In genomic region chr3:84264395-84264794, GRCm38 (mm10) we compare ENCODE assay signal across 17 mouse cellular contexts. TPM values are rescaled to one million over a fixed set of nuclear protein-coding genes. Genes with fewer than 3 reads are reported as not detected.
DNase-seq lines count a peak whose midpoint lies in the region; ATAC-seq and TF ChIP-seq lines count a peak whose summit lies in the region.
"Had no signal": no experiment of that assay in that cellular context is flagged by ENCODE, and none has a peak within 500 bp of the region (broad histone marks: within the 10 kb centered on the region; RNA-seq: fewer than 3 reads in every experiment).

No protein-coding gene starts in this region.

- peak overlapping the region; percentile 40; the same call in 1 of the 2 replicates for H3K27ac ChIP-seq in hindbrain, embryonic 11.5 days (ENCODE audit: low read depth, low read length)
- no peak overlapping the region for H3K27ac ChIP-seq in hindbrain, postnatal 0 days
- H3K27ac ChIP-seq in midbrain, embryonic 12.5 days (replicated peaks): peak overlapping the region; percentile 80
- H3K27ac ChIP-seq in neural tube, embryonic 11.5 days (ENCODE audit: low read depth, low read length): peak overlapping the region; percentile 61
- no peak overlapping the region for H3K27ac ChIP-seq in heart, embryonic 12.5 days (ENCODE audit: poor library complexity, severe bottlenecking)
- H3K27ac ChIP-seq: heart, embryonic 13.5 days; limb, embryonic 15.5 days; liver, embryonic 15.5 days had no signal

- no peak overlapping the region for H3K4me3 ChIP-seq in hindbrain, embryonic 11.5 days (ENCODE audit: low read depth, low read length)
- H3K4me3 ChIP-seq in hindbrain, postnatal 0 days (ENCODE audit: low read length): no peak overlapping the region
- H3K4me3 ChIP-seq in midbrain, embryonic 12.5 days: no peak overlapping the region
- no peak overlapping the region for H3K4me3 ChIP-seq in neural tube, embryonic 11.5 days (ENCODE audit: low read depth, low read length)
- H3K4me3 ChIP-seq in heart, embryonic 12.5 days: no peak overlapping the region
- H3K4me3 ChIP-seq: heart, embryonic 13.5 days; limb, embryonic 15.5 days; liver, embryonic 15.5 days had no signal

- ATAC-seq in hindbrain, embryonic 11.5 days (ENCODE audit: low FRiP score): peak; percentile 58
- ATAC-seq in hindbrain, postnatal 0 days: no peak
- ATAC-seq in midbrain, embryonic 12.5 days (ENCODE audit: low FRiP score, low read depth): peak; percentile 48
- peak; percentile 72 for ATAC-seq in neural tube, embryonic 11.5 days (ENCODE audit: insufficient read depth, low FRiP score, low TSS enrichment)
- no peak for ATAC-seq in heart, embryonic 12.5 days (ENCODE audit: insufficient number of reproducible peaks, low FRiP score)
- ATAC-seq: inflammation-experienced regulatory T-cells, adult 6 months had no signal

- H3K9ac ChIP-seq in hindbrain, embryonic 11.5 days (ENCODE audit: low read depth, low read length): no peak overlapping the region
- no peak overlapping the region for H3K9ac ChIP-seq in hindbrain, postnatal 0 days (replicated peaks; ENCODE audit: low read length)
- H3K9ac ChIP-seq in midbrain, embryonic 12.5 days (replicated peaks): no peak overlapping the region
- no peak overlapping the region for H3K9ac ChIP-seq in neural tube, embryonic 11.5 days (ENCODE audit: low read length)
- no peak overlapping the region for H3K9ac ChIP-seq in heart, embryonic 12.5 days
- H3K9ac ChIP-seq: heart, embryonic 13.5 days; limb, embryonic 15.5 days; liver, embryonic 15.5 days had no signal

- no peaks in the 10 kb centered on the region for H3K9me3 ChIP-seq in hindbrain, embryonic 11.5 days (ENCODE audit: control insufficient read depth, low read length)
- H3K9me3 ChIP-seq in hindbrain, postnatal 0 days (ENCODE audit: low read length): no peaks in the 10 kb centered on the region
- H3K9me3 ChIP-seq in midbrain, embryonic 12.5 days: no peaks in the 10 kb centered on the region
- H3K9me3 ChIP-seq in neural tube, embryonic 11.5 days (ENCODE audit: control insufficient read depth, low read length): no peaks in the 10 kb centered on the region
- H3K9me3 ChIP-seq in heart, embryonic 12.5 days (replicated peaks): no peaks in the 10 kb centered on the region
- H3K9me3 ChIP-seq: heart, embryonic 13.5 days; limb, embryonic 15.5 days; liver, embryonic 15.5 days had no signal

- 42% methylated on average over 2 of the region's 2 CpGs for WGBS in hindbrain, embryonic 11.5 days
- WGBS in hindbrain, postnatal 0 days: 29% methylated on average over 2 of the region's 2 CpGs
- 26% methylated on average over 2 of the region's 2 CpGs for WGBS in midbrain, embryonic 12.5 days
- 15% methylated on average over 2 of the region's 2 CpGs for WGBS in neural tube, embryonic 11.5 days
- WGBS in heart, embryonic 12.5 days: 60% methylated on average over 2 of the region's 2 CpGs

- H3K4me1 ChIP-seq in hindbrain, embryonic 11.5 days (replicated peaks; ENCODE audit: control insufficient read depth, insufficient read depth, low read length): peaks cover 18% of the 10 kb centered on the region
- H3K4me1 ChIP-seq in hindbrain, postnatal 0 days (ENCODE audit: insufficient read depth, low read length): no peaks in the 10 kb centered on the region
- peaks cover 61% of the 10 kb centered on the region for H3K4me1 ChIP-seq in midbrain, embryonic 12.5 days
- peaks cover 49% of the 10 kb centered on the region for H3K4me1 ChIP-seq in neural tube, embryonic 11.5 days (ENCODE audit: control insufficient read depth, insufficient read depth, low read length)
- peaks cover 6% of the 10 kb centered on the region; the same call in 1 of the 2 replicates for H3K4me1 ChIP-seq in heart, embryonic 12.5 days (replicated peaks)

- no peak overlapping the region for H3K4me2 ChIP-seq in hindbrain, embryonic 11.5 days (replicated peaks; ENCODE audit: low read depth, low read length)
- no peak overlapping the region for H3K4me2 ChIP-seq in hindbrain, postnatal 0 days (ENCODE audit: low read depth, low read length)
- peak overlapping the region; percentile 6; the same call in 1 of the 2 replicates for H3K4me2 ChIP-seq in midbrain, embryonic 12.5 days (replicated peaks)
- H3K4me2 ChIP-seq in neural tube, embryonic 11.5 days (ENCODE audit: low read depth): peak overlapping the region; percentile 8; the same call in 1 of the 2 replicates
- H3K4me2 ChIP-seq in heart, embryonic 12.5 days: no peak overlapping the region
- H3K4me2 ChIP-seq: heart, embryonic 13.5 days; limb, embryonic 15.5 days; liver, embryonic 15.5 days had no signal

- H3K36me3 ChIP-seq in hindbrain, embryonic 11.5 days (ENCODE audit: control insufficient read depth, insufficient read depth, low read length): no peaks in the 10 kb centered on the region
- H3K36me3 ChIP-seq in hindbrain, postnatal 0 days (ENCODE audit: insufficient read depth, low read length): no peaks in the 10 kb centered on the region
- H3K36me3 ChIP-seq in midbrain, embryonic 12.5 days: no peaks in the 10 kb centered on the region
- no peaks in the 10 kb centered on the region for H3K36me3 ChIP-seq in neural tube, embryonic 11.5 days (ENCODE audit: control insufficient read depth, insufficient read depth, low read length)
- H3K36me3 ChIP-seq in heart, embryonic 12.5 days: no peaks in the 10 kb centered on the region
- H3K36me3 ChIP-seq: heart, embryonic 13.5 days; limb, embryonic 15.5 days; liver, embryonic 15.5 days had no signal

- no peak for TF ChIP-seq CTCF in hindbrain, postnatal 0 days (IDR thresholded peaks at IDR 0.05; ENCODE audit: low read depth)

- no peaks in the 10 kb centered on the region for H3K27me3 ChIP-seq in hindbrain, embryonic 11.5 days (ENCODE audit: control insufficient read depth, insufficient read depth, low read length)
- no peaks in the 10 kb centered on the region for H3K27me3 ChIP-seq in hindbrain, postnatal 0 days (ENCODE audit: insufficient read depth, low read length)
- peaks cover 9% of the 10 kb centered on the region for H3K27me3 ChIP-seq in midbrain, embryonic 12.5 days
- no peaks in the 10 kb centered on the region for H3K27me3 ChIP-seq in neural tube, embryonic 11.5 days (ENCODE audit: control insufficient read depth, insufficient read depth, low read length)
- peaks cover 44% of the 10 kb centered on the region for H3K27me3 ChIP-seq in heart, embryonic 12.5 days (replicated peaks)

- peak; percentile 26 for DNase-seq in hindbrain, embryonic 11.5 days (ENCODE audit: low spot score)
- DNase-seq in hindbrain, postnatal 0 days (ENCODE audit: low spot score): no peak
- DNase-seq in neural tube, embryonic 11.5 days (ENCODE audit: low spot score): peak; percentile 24
- no peak for DNase-seq in thymus, postnatal 14 days
- no peak for DNase-seq in urinary bladder, adult 2 months (ENCODE audit: low spot score)
- DNase-seq: cerebellum, adult 2 months; cerebellum, postnatal 36 days; kidney, adult 9 months; kidney, postnatal 25 days had no signal

RNA-seq across cellular contexts. Expression of gene Trim2, which starts 42.3 kb away (rescaled TPM):
- polyA plus RNA-seq in hindbrain, embryonic 11.5 days (2014; fragmentation: Nextera tagmentation; extraction: Ambion mirVana): 104 and 109 TPM in 2 replicates
- 217 and 236 TPM in 2 replicates for total RNA-seq in hindbrain, postnatal 0 days (2014; rRNA removed)
- polyA plus RNA-seq in hindbrain, postnatal 0 days (2015; fragmentation: Nextera tagmentation; extraction: Ambion mirVana): 116 and 130 TPM in 2 replicates
- 176 and 184 TPM in 2 replicates for polyA plus RNA-seq in midbrain, embryonic 12.5 days (2016; fragmentation: Nextera tagmentation; extraction: Ambion mirVana)
- polyA plus RNA-seq in neural tube, embryonic 11.5 days (2014; fragmentation: Nextera tagmentation; extraction: Ambion mirVana): 107 and 115 TPM in 2 replicates
- polyA plus RNA-seq in heart, embryonic 12.5 days (2016; fragmentation: Nextera tagmentation; extraction: Ambion mirVana): 9.0 and 10.1 TPM in 2 replicates
- 6.6 and 8.9 TPM in 2 replicates for polyA plus RNA-seq in urinary bladder, adult 2 months (2012; rRNA removed)
- total RNA-seq: granulocyte monocyte progenitor cell, adult 5-6 weeks; monocyte, adult 5-6 weeks had no signal

Comparison
In these comparisons a context has a peak if more than half of its experiments do, and no peak if none do; other contexts are left out.
1. ATAC-seq: peak in hindbrain, embryonic 11.5 days (single experiment), midbrain, embryonic 12.5 days (single experiment) and neural tube, embryonic 11.5 days (single experiment); none in hindbrain, postnatal 0 days (single experiment) and heart, embryonic 12.5 days (single experiment).
2. DNase-seq: peak in hindbrain, embryonic 11.5 days (single experiment) and neural tube, embryonic 11.5 days (single experiment); none in hindbrain, postnatal 0 days (single experiment), thymus, postnatal 14 days (single experiment) and urinary bladder, adult 2 months (single experiment).
3. H3K27ac ChIP-seq: peak in hindbrain, embryonic 11.5 days (single experiment), midbrain, embryonic 12.5 days (single experiment) and neural tube, embryonic 11.5 days (single experiment); none in hindbrain, postnatal 0 days (single experiment) and heart, embryonic 12.5 days (single experiment).
4. H3K4me2 ChIP-seq: peak in midbrain, embryonic 12.5 days (single experiment) and neural tube, embryonic 11.5 days (single experiment); none in hindbrain, embryonic 11.5 days (single experiment), hindbrain, postnatal 0 days (single experiment) and heart, embryonic 12.5 days (single experiment).